Comparison of ENCODE assay signal across 8 mouse cellular contexts in the genomic region with DNA sequence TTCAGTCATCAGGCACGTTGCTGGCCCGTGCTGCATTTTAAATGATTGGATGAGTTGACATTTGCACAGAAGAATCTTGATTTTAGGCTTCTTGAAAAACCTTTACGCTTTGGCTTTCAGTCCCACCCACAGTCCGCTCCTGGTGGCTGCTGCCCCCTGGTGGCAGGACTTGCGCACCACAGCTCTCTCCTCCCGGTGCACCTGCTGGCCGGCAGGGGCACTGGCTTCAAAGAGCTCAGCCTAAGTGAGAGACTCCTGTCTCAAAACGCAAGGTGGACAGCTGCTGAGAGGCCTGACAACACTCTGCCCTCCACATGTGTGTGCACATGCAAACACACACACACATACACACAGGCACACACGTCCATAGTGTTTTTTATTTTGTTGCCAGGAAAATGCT. TPM values are rescaled to one million over a fixed set of nuclear protein-coding genes. Genes with fewer than 3 reads are reported as not detected.
DNase-seq lines count a peak whose midpoint lies in the region; ATAC-seq lines count a peak whose summit lies in the region.

No protein-coding gene starts in this region.

- 5% methylated on average over 9 of the region's 9 CpGs for WGBS in intestine, embryonic 16.5 days
- 10% methylated on average over 9 of the region's 9 CpGs for WGBS in midbrain, embryonic 10.5 days

- peak; percentile 72 for ATAC-seq in intestine, embryonic 16.5 days

- no peaks in the 10 kb centered on the region for H3K4me1 ChIP-seq in intestine, embryonic 16.5 days (ENCODE audit: control insufficient read depth, insufficient read depth, low read length)
- peaks cover 20% of the 10 kb centered on the region for H3K4me1 ChIP-seq in midbrain, embryonic 10.5 days

- H3K4me2 ChIP-seq in intestine, embryonic 16.5 days (ENCODE audit: low read depth, low read length) = no peak overlapping the region

- no peaks in the 10 kb centered on the region for H3K9me3 ChIP-seq in intestine, embryonic 16.5 days (ENCODE audit: control insufficient read depth, low read length)
- H3K9me3 ChIP-seq in midbrain, embryonic 10.5 days (replicated peaks) = no peaks in the 10 kb centered on the region

- H3K27me3 ChIP-seq in intestine, embryonic 16.5 days (replicated peaks; ENCODE audit: control insufficient read depth, insufficient read depth, low read length) = no peaks in the 10 kb centered on the region
- H3K27me3 ChIP-seq in midbrain, embryonic 10.5 days (ENCODE audit: low read depth, poor library complexity, severe bottlenecking) = peaks cover 5% of the 10 kb centered on the region; the same call in 1 of the 2 replicates

- no peak overlapping the region for H3K9ac ChIP-seq in intestine, embryonic 16.5 days (ENCODE audit: low read depth, low read length)

- H3K27ac ChIP-seq in intestine, embryonic 16.5 days (ENCODE audit: low read length) = no peak overlapping the region
- H3K27ac ChIP-seq in midbrain, embryonic 10.5 days (replicated peaks) = no peak overlapping the region

- H3K4me3 ChIP-seq in intestine, embryonic 16.5 days (ENCODE audit: low read length) = no peak overlapping the region
- H3K4me3 ChIP-seq in midbrain, embryonic 10.5 days = no peak overlapping the region

- H3K36me3 ChIP-seq in intestine, embryonic 16.5 days (ENCODE audit: control insufficient read depth, insufficient read depth, low read length) = peaks cover 17% of the 10 kb centered on the region
- H3K36me3 ChIP-seq in midbrain, embryonic 10.5 days = peaks cover 44% of the 10 kb centered on the region

- peak; percentile 90 to 97 for DNase-seq in adrenal gland, adult (ENCODE audit: inconsistent age in 2 of 2, low spot score in 1 of 2)
- peak; percentile 89 for DNase-seq in embryo, embryonic 10 days (ENCODE audit: low spot score)
- peak; percentile 78 for DNase-seq in gastrocnemius, postnatal 25 days
- DNase-seq in left cerebral cortex, postnatal 36 days (ENCODE audit: low spot score in 2 of 2) = peak; percentile 93
- DNase-seq in midbrain, embryonic 10.5 days (ENCODE audit: low spot score) = peak; percentile 87
- DNase-seq in right cerebral cortex, postnatal 36 days (ENCODE audit: low spot score in 2 of 2) = peak; percentile 74 to 83
- DNase-seq in urinary bladder, postnatal 4 days (ENCODE audit: low spot score in 2 of 2) = peak; percentile 87 to 96

- intact Hi-C loops in left cerebral cortex, postnatal 36 days (cut with DNase I) = loop anchor here (1.0 kb wide), 1 partner anchor 82 kb away; the partner anchor contains the start of gene Pafah2

RNA-seq across cellular contexts. Expression of gene Stmn1, which starts 9.9 kb away (rescaled TPM):
- total RNA-seq in gastrocnemius, postnatal 25 days (2021) = 10 to 100 TPM in 1 of 2 experiments, 1 to 10 TPM in 1; 6.9 to 10.6 TPM
- polyA plus RNA-seq in intestine, embryonic 16.5 days (2015; fragmentation: Nextera tagmentation; extraction: Ambion mirVana) = 982 and 1,127 TPM in 2 replicates
- total RNA-seq in left cerebral cortex, postnatal 36 days (2021) = 1,000 to 10,000 TPM; 1,022 to 1,141 TPM
- polyA plus RNA-seq in midbrain, embryonic 10.5 days (2016; fragmentation: Nextera tagmentation; extraction: Ambion mirVana) = 2,607 and 3,209 TPM in 2 replicates

RNA-seq across cellular contexts. Expression of gene Paqr7, which starts 18.5 kb away (rescaled TPM):
- 1 to 10 TPM; 2.3 to 4.9 TPM for total RNA-seq in gastrocnemius, postnatal 25 days (2021)
- 23.6 and 32.1 TPM in 2 replicates for polyA plus RNA-seq in intestine, embryonic 16.5 days (2015; fragmentation: Nextera tagmentation; extraction: Ambion mirVana)
- 10 to 100 TPM; 56.5 to 65.6 TPM for total RNA-seq in left cerebral cortex, postnatal 36 days (2021)
- polyA plus RNA-seq in midbrain, embryonic 10.5 days (2016; fragmentation: Nextera tagmentation; extraction: Ambion mirVana) = 3.5 and 3.6 TPM in 2 replicates

RNA-seq across cellular contexts. Expression of gene Aunip, which starts 32.8 kb away (rescaled TPM):
- total RNA-seq in gastrocnemius, postnatal 25 days (2021) = not detected
- polyA plus RNA-seq in intestine, embryonic 16.5 days (2015; fragmentation: Nextera tagmentation; extraction: Ambion mirVana) = 14.4 and 14.6 TPM in 2 replicates
- total RNA-seq in left cerebral cortex, postnatal 36 days (2021) = under 1 TPM in 1 of 2 experiments, not detected in 1; 0.32 TPM
- 25.5 and 28.6 TPM in 2 replicates for polyA plus RNA-seq in midbrain, embryonic 10.5 days (2016; fragmentation: Nextera tagmentation; extraction: Ambion mirVana)

RNA-seq across cellular contexts. Expression of gene Mtfr1l, which starts 57.2 kb away (rescaled TPM):
- 100 to 1,000 TPM; 120 to 122 TPM for total RNA-seq in gastrocnemius, postnatal 25 days (2021)
- 97.1 and 97.5 TPM in 2 replicates for polyA plus RNA-seq in intestine, embryonic 16.5 days (2015; fragmentation: Nextera tagmentation; extraction: Ambion mirVana)
- total RNA-seq in left cerebral cortex, postnatal 36 days (2021) = 10 to 100 TPM; 61.9 to 70.2 TPM
- 120 and 127 TPM in 2 replicates for polyA plus RNA-seq in midbrain, embryonic 10.5 days (2016; fragmentation: Nextera tagmentation; extraction: Ambion mirVana)

Comparison
In these comparisons a context has a peak if more than half of its experiments do, and no peak if none do; other contexts are left out.
1. RNA of gene Stmn1, which starts 9.9 kb away (total RNA-seq): 1,022 to 1,141 TPM in left cerebral cortex, postnatal 36 days; 6.9 to 10.6 TPM in gastrocnemius, postnatal 25 days; every median in the first group is over 10 times any median in the second.
2. RNA of gene Paqr7, which starts 18.5 kb away (total RNA-seq): 56.5 to 65.6 TPM in left cerebral cortex, postnatal 36 days; 2.3 to 4.9 TPM in gastrocnemius, postnatal 25 days; every median in the first group is over 4 times any median in the second.
3. Peak in every context shown above with its lines, with median percentiles within 50 percentile points of each other: DNase-seq.